Mouse (Mus musculus) adrenal gland, adult (tissue): Measurements from ENCODE around the gene Tfap2b.
A peak's percentile ranks its signal among the peaks of the same experiment; 100 is the strongest.

ENCODE experiments used
- DNase-seq, 2 experiments: peaks; one replicate each; pipeline ENCODE4 v3.0.0; 2022 to 2023; ENCODE audit warnings: low spot score in 1 of 2; ENCODE audit not compliant: inconsistent age in 2 of 2

The Tfap2b gene

DNA sequence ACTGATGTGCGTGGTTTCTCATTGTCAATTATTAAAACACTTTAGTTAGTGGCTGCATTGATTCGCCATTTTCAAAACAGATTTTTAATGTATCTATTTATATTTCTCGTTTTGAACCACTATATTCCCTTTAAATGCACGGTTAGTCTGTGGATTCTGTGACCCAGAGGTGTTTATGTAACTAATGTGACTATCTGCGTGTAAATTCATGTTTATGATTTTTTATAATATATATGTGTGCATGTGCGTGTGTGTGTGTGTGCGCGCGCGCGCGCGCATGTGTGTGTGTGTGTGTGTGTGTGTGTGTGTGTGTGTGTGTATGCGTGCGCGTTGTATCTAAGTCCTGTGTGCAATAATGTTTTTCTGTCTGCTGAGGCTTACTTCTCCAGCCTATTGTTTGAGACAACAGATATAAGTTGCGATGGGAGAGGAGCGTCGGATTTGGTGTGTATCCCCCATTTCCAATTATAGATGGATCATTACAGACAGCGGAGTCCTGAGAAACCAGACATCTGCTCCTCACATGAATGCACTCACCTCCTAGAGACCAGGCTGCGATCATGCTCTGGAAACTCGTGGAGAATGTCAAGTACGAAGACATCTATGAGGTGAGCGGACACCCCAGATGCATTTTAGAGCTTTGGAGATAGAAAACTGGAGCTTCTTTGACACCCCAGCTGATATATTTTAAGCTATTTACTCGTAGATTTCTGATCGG, at the start of gene Tfap2b:
Gene Tfap2b, plus strand, starts transcription at position 274 of the 718 bp plus-strand sequence.
- no peak for DNase-seq

DNA sequence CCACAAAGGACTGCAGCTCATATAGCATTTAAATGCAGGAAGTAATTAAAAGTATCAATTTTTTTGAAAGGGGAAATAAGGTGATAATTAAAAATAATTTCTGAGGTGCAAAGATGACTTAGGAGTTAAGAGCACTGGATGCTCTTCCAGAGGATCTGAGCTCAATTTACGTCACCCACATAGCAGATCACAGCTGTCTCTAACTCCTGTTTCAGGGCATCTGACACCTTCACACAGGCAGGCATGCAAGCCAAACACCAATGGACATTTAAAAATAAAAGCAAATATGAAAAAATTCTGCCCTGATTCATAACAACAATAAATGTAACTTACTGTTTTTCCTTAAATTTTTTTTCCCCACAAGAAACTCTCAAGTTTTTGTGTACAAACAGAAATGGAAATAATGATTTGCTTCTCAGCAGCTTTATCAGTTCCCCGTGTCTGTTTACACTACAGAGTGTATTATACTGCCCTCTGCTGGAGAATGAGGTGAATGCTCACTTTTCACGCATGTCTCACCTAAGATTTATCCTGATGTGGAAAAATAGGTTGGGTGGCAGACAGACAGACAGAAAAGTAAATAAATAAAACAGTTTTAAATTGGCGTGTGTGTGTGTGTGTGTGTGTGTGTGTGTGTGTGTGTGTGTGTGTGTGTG, 29.8 kb upstream of the Tfap2b start:
- DNase-seq = peak in 1 of 2 experiments; percentile 34

DNA sequence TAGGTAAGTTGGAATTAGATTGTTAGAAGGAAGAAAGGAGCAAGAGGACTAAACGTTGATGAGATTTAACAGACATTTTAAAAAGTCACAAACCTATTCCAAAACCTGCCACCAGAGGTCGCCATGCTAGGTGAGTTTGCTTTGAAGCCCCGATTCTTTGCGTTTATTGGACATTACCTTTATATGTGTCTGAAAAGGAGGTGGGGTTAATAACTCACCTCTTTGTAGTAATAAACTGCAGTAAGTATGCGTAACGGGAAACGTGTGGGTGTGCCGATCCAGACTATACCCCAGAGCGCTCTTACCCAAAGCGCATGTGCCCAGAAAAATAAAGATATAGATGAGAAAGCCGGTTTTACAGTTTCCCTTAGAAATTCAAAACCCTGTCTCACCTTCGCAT, 3.1 kb upstream of the Tfap2b start:
- peak in 1 of 2 experiments; percentile 77 for DNase-seq

DNA sequence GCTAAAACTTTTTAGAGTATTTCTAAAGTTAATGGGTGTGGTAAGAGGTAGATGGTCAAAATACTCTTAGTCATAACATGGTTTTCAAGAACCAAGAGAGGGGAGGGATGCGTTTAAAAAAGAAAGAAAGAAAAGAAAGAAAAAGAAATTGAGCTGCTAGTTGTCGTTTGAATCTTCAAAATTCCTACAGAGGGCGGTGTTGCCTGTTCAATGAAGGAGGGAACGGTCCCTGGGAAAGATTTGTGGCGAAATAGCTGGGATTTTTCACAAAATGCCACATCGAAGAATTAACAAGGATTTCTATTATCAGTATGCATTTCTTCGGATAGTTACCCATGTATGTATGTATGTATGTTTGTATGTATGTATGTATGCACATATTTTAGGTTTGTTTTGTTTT, 2.5 kb upstream of the Tfap2b start:
- DNase-seq = peak in 1 of 2 experiments; percentile 67

DNA sequence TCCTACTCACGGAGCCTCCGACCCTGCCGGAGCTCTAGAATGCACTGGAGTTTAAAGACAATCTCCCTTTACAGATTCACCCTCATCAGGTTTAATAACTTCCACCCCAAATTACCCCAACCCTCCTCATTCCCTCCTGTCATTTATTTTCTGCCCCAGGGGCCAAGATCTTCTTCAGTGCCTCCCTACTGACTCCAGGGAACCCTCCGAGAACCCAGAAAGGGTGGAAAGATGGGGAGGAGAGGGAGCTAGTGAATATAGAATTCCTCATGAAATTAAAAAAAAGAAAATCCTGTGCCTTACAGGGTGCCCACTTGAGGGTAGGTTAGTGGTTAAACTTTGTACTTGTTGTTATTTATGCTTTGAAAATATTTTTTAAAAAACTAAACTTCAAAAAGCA, 1.1 kb upstream of the Tfap2b start:
- DNase-seq = peak in 1 of 2 experiments; percentile 21

DNA sequence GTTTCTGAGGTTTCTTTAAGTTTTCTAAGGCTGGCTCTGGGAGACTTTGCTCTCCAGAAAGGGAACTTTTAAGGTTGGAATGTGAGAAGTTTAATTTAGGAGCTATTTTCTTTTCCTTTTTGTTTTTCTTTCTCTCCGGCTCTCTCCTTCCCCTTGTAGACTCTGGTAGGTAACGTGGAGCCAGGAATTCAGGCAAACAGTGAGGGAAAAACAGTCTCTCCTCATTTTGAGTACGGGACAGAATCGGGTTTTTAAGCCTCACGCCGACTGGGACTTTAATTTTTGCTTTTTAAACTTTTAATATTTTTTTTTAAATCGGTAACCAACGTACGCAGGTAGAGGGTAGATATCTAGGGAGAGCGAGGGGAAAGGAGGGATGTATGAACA, 638 bp downstream of the Tfap2b start:
- DNase-seq = peak in 1 of 2 experiments; percentile 55

DNA sequence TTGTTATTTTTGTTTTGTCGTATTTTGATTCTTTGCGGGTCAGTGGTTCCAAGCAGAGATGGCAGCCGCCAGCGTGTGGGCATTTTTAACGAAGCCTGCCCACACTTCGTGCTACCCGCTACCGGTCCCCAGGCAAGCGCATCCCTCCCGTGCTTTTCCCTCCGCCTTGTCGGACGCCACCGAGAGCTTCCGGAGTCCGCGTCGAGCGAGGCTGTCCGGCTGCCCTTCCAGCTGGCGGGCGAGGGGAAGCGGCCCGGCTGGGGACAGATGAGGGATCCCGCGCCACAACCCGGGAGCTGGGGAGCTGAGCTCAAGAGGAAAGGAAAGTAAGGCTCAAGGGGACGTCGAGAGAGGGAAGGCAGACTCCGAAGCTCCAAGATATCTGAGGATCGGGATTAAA, 1.1 kb downstream of the Tfap2b start:
- DNase-seq = peak; percentile 14 to 46

DNA sequence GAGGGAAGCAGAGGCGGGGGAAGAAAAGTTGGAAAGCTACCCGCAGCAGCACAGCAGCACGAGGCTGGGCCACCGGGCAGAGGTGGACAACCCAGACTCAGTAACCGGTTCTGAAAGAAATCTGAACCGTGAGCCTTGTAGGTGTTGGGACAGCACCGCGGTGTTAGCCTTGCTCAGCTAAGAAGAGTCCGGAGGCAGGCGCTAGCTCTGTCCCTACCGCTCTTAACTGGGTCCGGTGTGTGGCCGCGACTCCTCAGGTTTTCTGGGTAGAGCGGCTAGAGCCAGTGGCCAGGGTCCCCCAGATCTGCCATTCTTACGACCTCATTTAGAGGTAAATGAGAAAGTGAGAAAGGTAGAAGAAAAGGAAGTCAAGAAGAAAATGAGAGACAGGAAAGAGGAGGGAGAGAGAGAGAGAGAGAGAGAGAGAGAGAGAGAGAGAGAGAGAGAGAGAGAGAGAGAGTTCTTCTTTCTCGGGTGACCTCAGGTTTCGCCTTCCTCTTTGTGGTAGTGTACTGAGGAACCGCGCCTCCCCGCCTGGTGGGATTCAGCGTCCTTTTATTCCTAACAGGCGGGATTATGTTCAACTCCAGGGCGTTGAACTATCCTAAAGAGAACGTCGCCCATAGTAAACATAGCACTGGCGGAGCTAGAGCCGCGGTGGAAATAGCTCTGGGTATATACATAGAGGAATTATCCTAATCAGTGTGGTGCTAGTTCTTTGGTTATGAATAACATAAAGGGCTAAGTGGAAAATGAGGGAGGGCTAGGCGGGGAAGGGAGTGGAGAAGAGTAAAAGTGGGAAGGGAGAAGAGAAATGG, 1.7 kb downstream of the Tfap2b start:
- DNase-seq = peak; percentile 9 to 39

DNA sequence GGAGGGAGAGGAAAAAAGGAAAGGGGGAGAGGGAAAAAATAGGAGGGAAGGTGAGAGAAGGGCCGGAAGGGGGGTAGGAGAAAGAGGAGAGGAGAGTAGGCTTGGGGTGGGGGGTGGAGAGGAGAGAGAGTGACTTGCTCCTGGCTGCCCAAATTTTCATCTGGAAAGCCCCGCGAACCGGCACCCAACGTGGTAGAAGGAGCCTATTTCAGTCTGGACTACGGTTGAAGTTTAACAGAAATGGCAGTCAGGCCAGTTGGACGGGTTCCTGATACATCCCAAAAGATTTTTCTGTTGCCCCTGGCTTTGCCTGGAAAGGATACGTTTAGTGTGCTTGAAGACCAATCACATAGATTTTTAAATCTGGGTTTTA, 2.3 kb downstream of the Tfap2b start:
- DNase-seq = no peak

DNA sequence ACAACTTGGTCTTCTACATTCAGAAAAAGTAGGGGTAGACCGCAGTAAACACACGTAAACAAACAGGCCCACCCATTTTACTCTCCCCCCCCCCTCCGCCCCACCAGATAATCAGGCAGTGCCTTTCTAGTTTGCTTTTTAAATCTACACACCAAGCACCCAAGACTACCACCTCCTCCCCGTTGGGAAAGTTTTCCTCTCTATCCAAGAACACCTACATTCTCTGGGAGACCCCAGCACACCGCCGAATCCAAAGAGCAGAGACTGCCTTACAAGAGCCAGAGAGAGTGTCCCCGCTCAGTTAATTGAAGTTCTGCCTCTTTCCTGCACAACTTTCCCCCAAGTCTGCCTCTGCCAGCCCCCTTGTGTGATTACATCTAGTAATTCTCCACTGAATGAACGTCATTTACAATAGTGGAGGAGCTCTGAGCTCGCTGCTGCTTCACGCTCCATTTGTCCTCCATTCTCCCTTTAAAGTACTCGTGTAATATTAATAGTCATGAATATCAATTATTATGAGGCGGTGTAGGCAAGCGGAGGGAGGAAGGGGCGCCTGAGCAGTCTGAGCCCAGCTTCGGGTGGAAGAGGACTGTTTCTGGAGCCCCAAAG, 2.9 kb downstream of the Tfap2b start:
- DNase-seq = peak in 1 of 2 experiments; percentile 50

DNA sequence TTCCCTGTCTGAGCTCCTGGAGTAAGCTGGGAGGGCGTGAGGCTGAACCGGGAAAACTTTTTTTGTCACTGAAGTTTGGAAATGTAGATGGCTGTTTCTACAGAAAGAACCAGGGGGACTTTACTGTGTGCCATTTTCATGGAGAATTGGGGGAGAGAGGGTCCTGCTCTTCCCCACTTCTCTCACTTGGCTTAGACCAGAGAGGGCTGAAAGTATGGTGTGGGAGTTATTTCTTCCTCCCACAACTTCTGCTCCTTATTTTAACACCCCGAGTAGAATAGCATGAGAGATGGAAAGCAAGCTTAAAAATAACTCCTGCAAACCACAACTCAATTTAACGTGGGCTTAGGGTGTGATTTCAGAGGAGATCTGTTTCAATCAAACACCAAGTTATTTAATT, 4.0 kb downstream of the Tfap2b start:
- DNase-seq = no peak

DNA sequence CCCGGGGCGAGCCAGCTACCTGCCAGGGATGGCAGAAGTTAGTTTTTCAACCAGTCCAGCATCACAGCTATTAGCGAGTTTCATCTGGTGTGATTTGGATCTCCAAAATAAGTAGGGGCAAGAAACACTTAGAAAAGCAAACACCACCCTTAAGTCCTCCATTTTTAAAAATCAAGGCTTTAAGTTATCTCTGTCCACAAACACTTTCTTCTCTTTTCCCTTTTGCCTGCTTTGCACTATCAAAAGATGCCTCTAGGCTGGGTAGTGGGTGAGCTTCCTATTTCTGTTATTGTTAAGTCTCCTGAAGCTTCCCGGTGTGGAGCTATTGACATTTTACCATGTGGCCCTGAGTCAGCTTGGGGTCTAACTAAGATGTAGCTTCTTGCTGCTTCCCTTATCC, 4.5 kb downstream of the Tfap2b start:
- DNase-seq = no peak

DNA sequence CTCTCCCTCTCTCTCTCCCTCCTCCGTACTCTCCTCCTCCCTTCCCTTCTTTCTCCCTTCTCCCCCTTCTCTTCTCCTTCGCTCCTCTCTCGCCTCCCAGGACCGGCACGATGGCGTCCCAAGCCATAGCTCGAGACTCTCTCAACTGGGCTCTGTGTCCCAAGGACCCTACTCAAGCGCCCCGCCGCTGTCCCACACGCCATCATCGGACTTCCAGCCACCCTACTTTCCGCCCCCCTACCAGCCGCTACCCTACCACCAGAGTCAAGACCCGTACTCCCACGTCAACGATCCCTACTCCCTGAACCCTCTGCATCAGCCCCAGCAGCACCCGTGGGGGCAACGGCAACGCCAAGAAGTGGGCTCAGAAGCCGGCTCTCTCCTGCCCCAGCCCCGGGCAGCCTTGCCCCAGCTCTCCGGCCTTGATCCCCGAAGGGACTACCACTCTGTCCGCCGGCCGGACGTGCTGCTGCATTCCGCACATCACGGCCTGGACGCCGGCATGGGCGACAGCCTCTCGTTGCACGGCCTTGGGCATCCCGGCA, 5.2 kb downstream of the Tfap2b start:
- no peak for DNase-seq

DNA sequence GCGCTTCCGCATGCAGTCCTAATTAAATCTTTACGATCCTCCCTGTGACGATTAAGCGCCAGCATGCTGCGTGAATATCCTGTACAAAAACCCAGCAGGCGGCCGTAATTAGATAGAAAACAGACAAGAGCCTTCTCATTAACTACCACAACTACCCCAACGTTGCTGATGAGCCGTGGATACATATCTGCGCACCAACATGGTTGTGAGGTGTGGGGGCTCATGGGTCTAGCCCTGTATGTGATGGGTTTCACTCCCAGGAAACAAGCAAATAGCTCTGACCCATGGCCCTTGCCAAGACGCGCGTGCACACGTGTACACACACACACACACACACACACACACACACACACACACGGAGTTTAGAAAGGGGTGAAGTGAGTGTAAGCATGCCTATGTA, 8.7 kb downstream of the Tfap2b start:
- DNase-seq = peak in 1 of 2 experiments; percentile 28

DNA sequence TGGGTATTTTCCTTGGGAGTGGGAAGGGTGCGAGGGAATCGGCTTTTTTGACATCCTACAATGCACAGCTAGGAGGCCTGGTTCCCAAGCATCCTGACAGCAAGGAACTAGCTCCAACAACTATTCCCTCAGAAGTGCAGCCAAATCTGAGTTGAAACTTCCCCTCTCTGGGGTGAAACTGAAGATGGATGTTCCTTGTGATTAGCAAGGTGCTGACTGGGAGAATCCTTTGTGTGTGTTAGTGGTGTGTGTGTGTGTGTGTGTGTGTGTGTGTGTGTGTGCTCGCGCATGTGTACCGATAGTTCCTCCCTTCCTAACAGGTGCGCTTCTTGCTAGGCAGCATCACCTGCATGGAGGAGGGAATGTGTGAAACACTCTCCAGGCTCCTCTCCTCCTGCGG, 9.5 kb downstream of the Tfap2b start:
- peak in 1 of 2 experiments; percentile 13 for DNase-seq

DNA sequence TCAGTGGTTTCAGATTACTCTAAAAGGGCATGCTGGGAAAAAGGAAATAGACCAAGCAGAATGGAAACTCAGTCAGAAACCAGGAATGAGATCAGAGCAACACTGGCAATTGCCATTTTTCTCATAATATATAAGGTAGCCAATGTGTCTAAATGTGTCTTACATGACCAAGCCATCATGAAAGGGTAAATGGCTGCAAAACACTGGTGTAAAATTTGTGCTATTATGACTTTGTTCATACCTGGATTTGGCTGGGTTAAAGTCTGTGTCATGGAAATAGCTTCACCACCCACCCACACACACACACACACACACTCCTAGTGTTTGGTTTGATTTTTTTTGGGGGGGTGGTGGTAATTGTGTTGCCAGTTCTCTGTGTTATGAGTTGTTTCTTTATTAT, 10.7 kb downstream of the Tfap2b start:
- DNase-seq = peak in 1 of 2 experiments; percentile 16

DNA sequence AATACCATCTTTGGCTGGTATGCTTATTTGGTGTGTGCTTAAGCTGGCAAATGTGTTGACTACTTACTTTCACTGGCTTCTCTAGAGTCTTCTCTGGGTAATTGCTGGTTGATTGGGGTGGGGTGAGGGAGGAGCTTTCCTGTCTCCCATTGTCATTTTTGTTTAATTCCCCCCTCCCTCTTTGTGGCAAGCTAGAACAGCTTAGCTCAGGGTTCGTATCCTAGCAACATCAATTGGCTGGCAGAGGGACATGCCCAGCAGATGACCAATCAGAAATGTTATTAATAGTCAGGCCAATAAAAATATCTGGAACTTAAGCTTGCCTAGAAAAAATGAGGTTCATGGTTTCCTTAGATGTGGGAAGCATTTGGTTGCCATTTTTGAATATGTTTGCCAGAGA, 11.8 kb downstream of the Tfap2b start:
- peak in 1 of 2 experiments; percentile 31 for DNase-seq

DNA sequence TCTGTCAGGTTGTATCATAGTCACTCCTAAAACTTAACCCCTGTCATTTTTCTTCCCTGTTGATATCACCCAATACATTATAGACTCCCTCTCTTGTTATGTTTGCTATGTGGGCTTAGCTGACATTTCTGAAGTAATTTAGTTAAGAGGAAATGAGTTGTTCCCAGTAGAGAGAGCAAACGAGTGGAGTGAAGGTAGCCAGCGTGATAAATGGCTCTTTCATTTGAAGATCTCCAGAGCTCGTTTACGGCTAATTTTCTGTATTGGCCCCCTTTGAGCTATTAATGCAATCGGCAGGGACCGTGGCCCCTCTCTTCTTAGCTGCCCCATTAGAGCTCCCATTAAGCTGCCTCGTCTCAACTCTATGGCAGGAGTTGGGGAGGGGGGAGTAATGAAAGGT, 12.9 kb downstream of the Tfap2b start:
- no peak for DNase-seq

DNA sequence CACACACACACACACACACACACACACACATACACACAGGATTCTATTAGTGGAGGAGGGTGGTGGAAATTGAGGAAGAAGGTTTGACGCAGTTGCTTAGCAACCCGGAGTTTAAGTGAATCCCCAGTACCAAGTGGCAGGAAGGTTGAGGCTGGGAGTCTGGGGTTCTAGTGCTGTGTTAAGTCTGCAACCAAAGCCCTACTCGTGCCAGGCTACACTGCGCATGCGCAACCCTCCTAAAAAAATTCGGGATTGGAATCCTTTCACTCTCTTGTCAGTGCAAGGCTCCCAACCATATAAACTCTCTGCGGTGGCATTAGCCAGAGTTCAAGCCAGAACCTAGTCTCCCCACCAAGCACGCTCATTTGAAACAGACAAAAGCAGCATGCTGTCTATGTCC, 18.0 kb downstream of the Tfap2b start:
- DNase-seq = no peak

DNA sequence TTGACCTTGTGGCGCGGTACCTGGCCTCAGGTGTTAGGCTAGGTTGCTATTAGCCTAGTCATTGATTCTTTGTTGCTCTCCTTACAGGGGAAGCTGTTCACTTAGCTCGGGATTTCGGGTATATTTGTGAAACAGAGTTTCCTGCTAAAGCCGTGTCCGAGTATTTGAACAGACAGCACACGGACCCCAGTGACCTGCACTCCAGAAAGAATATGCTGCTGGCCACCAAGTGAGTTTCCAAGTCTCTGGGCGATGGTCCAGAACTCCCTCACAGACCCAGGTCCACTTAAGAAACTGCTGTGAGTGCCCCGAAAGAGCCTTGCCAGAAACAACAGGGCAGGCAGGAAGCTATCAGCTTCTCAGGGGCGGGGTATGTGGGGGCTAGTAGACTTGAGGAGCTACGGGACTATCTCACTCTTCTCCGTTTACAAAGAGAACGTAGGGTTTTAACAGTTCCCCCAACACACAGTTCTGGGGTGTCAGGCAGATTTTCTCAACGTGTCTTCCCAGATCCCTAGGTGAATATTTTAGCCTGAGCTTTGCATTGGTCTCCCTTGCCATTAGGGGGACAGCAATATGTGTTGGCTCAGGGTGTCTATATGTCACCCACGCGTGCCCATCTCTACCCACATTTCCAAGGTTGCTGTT, 22.3 kb downstream of the Tfap2b start:
- DNase-seq = peak in 1 of 2 experiments; percentile 18
